Mouse (Mus musculus): ENCODE measurements around the gene Cst11. TPM values are rescaled to one million over a fixed set of nuclear protein-coding genes. Genes with fewer than 3 reads are reported as not detected.

Cst11 gene
- total RNA-seq, 1 experiment = not detected

GRCm38 (mm10) chr2:148789142-148789541 lies 17.8 kb upstream of the Cst11 start, which contains the start of gene Cst12:
TSS of gene Cst12 (plus strand) at chr2:148789361.
- Histone ChIP-seq H3K9ac (ENCODE audit: insufficient read depth, low read depth, low read length, poor library complexity, severe bottlenecking) (no peak within 1 kb of the TSS), H3K4me3 (ENCODE audit: insufficient read depth in 1 of 2, low read depth in 1 of 2, low read length in 2 of 2, poor library complexity in 1 of 2, severe bottlenecking in 1 of 2) (no peak within 1 kb of the TSS), H3K4me1 (ENCODE audit: control insufficient read depth in 2 of 2, insufficient read depth in 2 of 2, low read length in 2 of 2, poor library complexity in 1 of 2) (no peaks in the 10 kb centered on the region), H3K9me3 (ENCODE audit: control insufficient read depth, insufficient read depth, low read depth, low read length) (no peaks in the 10 kb centered on the region), H3K27ac (ENCODE audit: insufficient read depth, low read depth, low read length, poor library complexity, severe bottlenecking) (no peak within 1 kb of the TSS), H3K36me3 (ENCODE audit: control insufficient read depth, insufficient read depth, low read length, poor library complexity, severe bottlenecking) (no peaks in the 10 kb centered on the region)
- in situ Hi-C loops (cut with MboI; ENCODE audit: low sequenced_read_pairs in 2 of 2, unreplicated experiment in 2 of 2) = no loop called here
- no peak for DNase-seq (ENCODE audit: low read depth, low spot score)
- no peak for TF ChIP-seq CHD2 (IDR thresholded peaks at IDR 0.05; ENCODE audit: low read depth, low read length)

- Histone ChIP-seq H3K9me3 (ENCODE audit: control insufficient read depth, insufficient read depth, low read depth, low read length) (no peaks in the 10 kb centered on the region), H3K4me1 (ENCODE audit: control insufficient read depth in 2 of 2, insufficient read depth in 2 of 2, low read length in 2 of 2, poor library complexity in 1 of 2) (no peaks in the 10 kb centered on the region), H3K36me3 (ENCODE audit: control insufficient read depth, insufficient read depth, low read length, poor library complexity, severe bottlenecking) (no peaks in the 10 kb centered on the region), H3K9ac (ENCODE audit: insufficient read depth, low read depth, low read length, poor library complexity, severe bottlenecking) (no peak within 1 kb of the TSS), H3K4me3 (ENCODE audit: insufficient read depth in 1 of 2, low read depth in 1 of 2, low read length in 2 of 2, poor library complexity in 1 of 2, severe bottlenecking in 1 of 2) (no peak within 1 kb of the TSS), H3K27ac (ENCODE audit: insufficient read depth, low read depth, low read length, poor library complexity, severe bottlenecking) (no peak within 1 kb of the TSS)
- in situ Hi-C loops (cut with MboI; ENCODE audit: low sequenced_read_pairs in 2 of 2, unreplicated experiment in 2 of 2) = no loop called here
- no peak for DNase-seq (ENCODE audit: low read depth, low spot score)
- TF ChIP-seq CHD2 (IDR thresholded peaks at IDR 0.05; ENCODE audit: low read depth, low read length) (no peak), ZNF384 (IDR thresholded peaks at IDR 0.05; ENCODE audit: low read depth, low read length) (no peak), ZC3H11A (IDR thresholded peaks at IDR 0.05; ENCODE audit: borderline replicate concordance, low read depth, low read length) (no peak), HCFC1 (IDR thresholded peaks at IDR 0.05; ENCODE audit: borderline replicate concordance, insufficient read depth, low read length) (no peak), MAFK (IDR thresholded peaks at IDR 0.05; ENCODE audit: insufficient read depth, low read depth, low read length) (no peak)
These were observed 10.4 kb upstream of the Cst11 start, which contains the start of gene 8030411F24Rik for GRCm38 (mm10) chr2:148781709-148782108. TSS of gene 8030411F24Rik (plus strand) at chr2:148782009.

DNA sequence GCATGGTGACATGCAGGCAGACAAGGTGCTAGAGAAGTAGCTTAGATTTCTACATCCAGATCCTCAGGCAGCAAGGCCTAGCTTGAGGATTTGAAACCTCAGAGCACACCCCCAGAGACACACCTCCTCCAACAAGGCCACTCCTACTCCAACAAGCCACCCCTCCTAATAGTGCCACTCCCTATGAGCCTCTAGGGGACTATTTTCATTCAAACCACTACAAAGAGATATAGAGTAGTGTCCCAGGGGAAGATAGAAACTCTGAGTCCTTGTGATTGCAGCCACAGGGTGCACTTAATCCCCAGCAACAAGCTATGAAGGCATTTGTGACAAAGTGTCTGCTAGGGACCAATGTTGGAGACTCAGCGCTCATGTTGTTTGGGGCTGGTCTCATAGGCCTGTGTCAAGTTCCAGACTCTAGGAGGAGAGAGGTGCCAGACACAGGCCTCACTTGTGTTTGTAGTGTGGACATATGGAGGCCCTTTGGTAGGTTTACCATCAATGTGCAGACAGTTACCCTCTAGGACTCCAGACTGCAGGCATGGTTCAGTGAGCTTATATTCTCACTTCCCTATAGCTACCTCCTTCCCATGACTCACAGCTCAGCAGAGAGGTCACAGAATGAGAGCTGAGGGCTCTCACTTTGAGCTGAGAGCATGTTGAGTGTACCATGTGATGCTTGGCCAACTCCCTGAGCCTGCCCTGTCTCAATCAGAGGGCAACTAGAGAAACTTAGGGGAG lies 7.5 kb downstream of the Cst11 start:
- Histone ChIP-seq H3K4me1 (ENCODE audit: control insufficient read depth in 2 of 2, insufficient read depth in 2 of 2, low read length in 2 of 2, poor library complexity in 1 of 2) (no peaks in the 10 kb centered on the region), H3K27ac (ENCODE audit: insufficient read depth, low read depth, low read length, poor library complexity, severe bottlenecking) (no peak overlapping the region), H3K9ac (ENCODE audit: insufficient read depth, low read depth, low read length, poor library complexity, severe bottlenecking) (no peak overlapping the region), H3K9me3 (ENCODE audit: control insufficient read depth, insufficient read depth, low read depth, low read length) (no peaks in the 10 kb centered on the region), H3K36me3 (ENCODE audit: control insufficient read depth, insufficient read depth, low read length, poor library complexity, severe bottlenecking) (no peaks in the 10 kb centered on the region), H3K4me3 (ENCODE audit: insufficient read depth in 1 of 2, low read depth in 1 of 2, low read length in 2 of 2, poor library complexity in 1 of 2, severe bottlenecking in 1 of 2) (no peak overlapping the region)
- TF ChIP-seq ZNF384 (IDR thresholded peaks at IDR 0.05; ENCODE audit: low read depth, low read length) (no peak), ZC3H11A (IDR thresholded peaks at IDR 0.05; ENCODE audit: borderline replicate concordance, low read depth, low read length) (no peak), HCFC1 (IDR thresholded peaks at IDR 0.05; ENCODE audit: borderline replicate concordance, insufficient read depth, low read length) (no peak), CHD2 (IDR thresholded peaks at IDR 0.05; ENCODE audit: low read depth, low read length) (no peak), MAFK (IDR thresholded peaks at IDR 0.05; ENCODE audit: insufficient read depth, low read depth, low read length) (no peak)
- DNase-seq (ENCODE audit: low read depth, low spot score) = no peak
- in situ Hi-C loops (cut with MboI; ENCODE audit: low sequenced_read_pairs in 2 of 2, unreplicated experiment in 2 of 2) = no loop called here

- in situ Hi-C loops (cut with MboI; ENCODE audit: low sequenced_read_pairs in 2 of 2, unreplicated experiment in 2 of 2) = loop anchor here in 1 of 2 experiments (5.0 kb wide), 1 partner anchor 148 kb away; no protein-coding TSS in a partner anchor
- Histone ChIP-seq H3K4me1 (ENCODE audit: control insufficient read depth in 2 of 2, insufficient read depth in 2 of 2, low read length in 2 of 2, poor library complexity in 1 of 2) (no peaks in the 10 kb centered on the region), H3K9ac (ENCODE audit: insufficient read depth, low read depth, low read length, poor library complexity, severe bottlenecking) (no peak overlapping the region), H3K4me3 (ENCODE audit: insufficient read depth in 1 of 2, low read depth in 1 of 2, low read length in 2 of 2, poor library complexity in 1 of 2, severe bottlenecking in 1 of 2) (no peak overlapping the region), H3K27ac (ENCODE audit: insufficient read depth, low read depth, low read length, poor library complexity, severe bottlenecking) (no peak overlapping the region), H3K36me3 (ENCODE audit: control insufficient read depth, insufficient read depth, low read length, poor library complexity, severe bottlenecking) (no peaks in the 10 kb centered on the region), H3K9me3 (ENCODE audit: control insufficient read depth, insufficient read depth, low read depth, low read length) (no peaks in the 10 kb centered on the region)
- no peak for DNase-seq (ENCODE audit: low read depth, low spot score)
- TF ChIP-seq CHD2 (IDR thresholded peaks at IDR 0.05; ENCODE audit: low read depth, low read length) (no peak), MAFK (IDR thresholded peaks at IDR 0.05; ENCODE audit: insufficient read depth, low read depth, low read length) (no peak), ZC3H11A (IDR thresholded peaks at IDR 0.05; ENCODE audit: borderline replicate concordance, low read depth, low read length) (no peak), ZNF384 (IDR thresholded peaks at IDR 0.05; ENCODE audit: low read depth, low read length) (no peak), HCFC1 (IDR thresholded peaks at IDR 0.05; ENCODE audit: borderline replicate concordance, insufficient read depth, low read length) (no peak)
These were observed 16.9 kb downstream of the Cst11 start for GRCm38 (mm10) chr2:148754310-148754846.

All from ES-E14 (cell line).